Mouse (Mus musculus) limb, embryonic 13.5 days (tissue): ENCODE results near the gene Ggt6. TPM values are rescaled to one million over a fixed set of nuclear protein-coding genes. Genes with fewer than 3 reads are reported as not detected.
A peak's percentile ranks its signal among the peaks of the same experiment; 100 is the strongest.

Experiments used
- ATAC-seq: fragments of 200-750 bp; cut with Nextera tagmentation; 2 replicates; pipeline ENCODE4 v1.8.0; 2017; ENCODE audit warnings: low read depth, moderate number of reproducible peaks, moderate TSS enrichment; ENCODE audit not compliant: low FRiP score
- H3K27ac ChIP-seq: fragments of 300-500 bp; sonication (generic); 2 replicates; pipeline ENCODE4 v1.5.1; 2015; ENCODE audit warnings: inconsistent platforms, mild to moderate bottlenecking, moderate library complexity
- H3K27me3 ChIP-seq: fragments of 300-500 bp; sonication (generic); 2 replicates; pipeline ENCODE4 v1.6.1; 2015; ENCODE audit warnings: mild to moderate bottlenecking, inconsistent platforms
- H3K36me3 ChIP-seq: fragments of 300-500 bp; sonication (generic); 2 replicates; pipeline ENCODE4 v1.6.1; 2015; ENCODE audit warnings: inconsistent platforms, mild to moderate bottlenecking, moderate library complexity
- H3K4me1 ChIP-seq: fragments of 300-500 bp; sonication (generic); 2 replicates; pipeline ENCODE4 v1.6.1; 2015; ENCODE audit warnings: inconsistent platforms
- H3K4me2 ChIP-seq: fragments of 300-500 bp; sonication (generic); replicated peaks from 2 replicates; pipeline ENCODE4 v1.6.1; 2015; ENCODE audit warnings: inconsistent platforms, mild to moderate bottlenecking, moderate library complexity
- H3K4me3 ChIP-seq: fragments of 300-500 bp; sonication (generic); 2 replicates; pipeline ENCODE4 v1.5.1; 2015; ENCODE audit warnings: moderate library complexity, mild to moderate bottlenecking, inconsistent platforms
- H3K9ac ChIP-seq: fragments of 300-500 bp; sonication (generic); 2 replicates; pipeline ENCODE4 v1.6.1; 2015; ENCODE audit warnings: mild to moderate bottlenecking, inconsistent platforms
- H3K9me3 ChIP-seq: fragments of 300-500 bp; sonication (generic); 2 replicates; pipeline ENCODE4 v1.6.1; 2016; ENCODE audit warnings: inconsistent platforms
- WGBS: fragments of 180-500 bp; shearing (Covaris S2); methylation state at CpG from one replicate; pipeline ENCODE4 v1.1.7; 2015; 5-methylcytosine and 5-hydroxymethylcytosine counted together
- polyA plus RNA-seq: library from polyadenylated mRNA; unstranded; fragments of >200 nt; fragmentation: Nextera tagmentation; extraction: Ambion mirVana; gene quantifications from 2 replicates; pipeline ENCODE4 v1.2.1, GENCODE M21; 2015

Gene Ggt6
- polyA plus RNA-seq, result 0.74 and 0.92 TPM in 2 replicates

DNA sequence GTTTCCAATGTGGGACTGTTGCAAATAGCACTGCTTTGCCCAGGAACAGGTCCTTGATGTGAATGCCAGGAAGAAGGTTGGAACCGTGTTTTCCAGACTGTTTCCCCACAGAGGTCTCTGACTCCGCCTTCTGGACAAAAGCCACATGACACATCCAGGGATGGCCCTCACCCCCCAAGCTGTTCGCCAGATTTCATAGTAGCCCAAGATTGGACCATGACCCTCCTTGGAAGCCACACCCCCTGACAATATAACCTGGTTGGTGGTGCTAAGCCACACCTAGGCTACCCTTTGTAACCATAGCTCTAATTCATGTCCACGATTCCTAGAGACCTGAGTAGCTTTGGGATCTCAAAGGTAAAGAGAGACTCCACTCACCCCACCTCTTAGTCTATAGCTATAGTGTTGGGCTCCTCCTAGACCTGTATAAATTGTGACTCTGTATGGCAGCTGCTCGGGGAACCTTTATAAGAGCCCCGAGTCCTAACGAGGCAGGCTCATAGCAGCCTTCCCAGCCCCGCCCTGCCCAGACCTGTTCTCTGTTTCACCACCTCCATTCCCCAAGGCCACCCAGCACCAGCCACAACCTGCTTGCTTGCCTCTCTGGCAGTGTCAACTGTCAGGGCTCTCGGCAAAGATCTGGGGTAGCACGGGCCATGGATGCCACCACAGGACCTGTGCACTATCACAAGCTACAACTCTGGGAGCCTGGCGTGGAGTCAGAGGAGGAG lies at the start of gene Ggt6:
Ggt6 (plus strand) TSS at position 564 of the 731 bp plus-strand sequence.
- Histone ChIP-seq H3K36me3 (no peaks in the 10 kb centered on the region), H3K27ac (no peak within 1 kb of the TSS), H3K4me2 (no peak within 1 kb of the TSS), H3K4me1 (no peaks in the 10 kb centered on the region), H3K27me3 (no peaks in the 10 kb centered on the region), H3K9me3 (no peaks in the 10 kb centered on the region), H3K4me3 (no peak within 1 kb of the TSS), H3K9ac (no peak within 1 kb of the TSS)
- ATAC-seq, result no peak; the same call in 1 of the 2 replicates
- 54% methylated on average over 11 of the region's 11 CpGs for WGBS

DNA sequence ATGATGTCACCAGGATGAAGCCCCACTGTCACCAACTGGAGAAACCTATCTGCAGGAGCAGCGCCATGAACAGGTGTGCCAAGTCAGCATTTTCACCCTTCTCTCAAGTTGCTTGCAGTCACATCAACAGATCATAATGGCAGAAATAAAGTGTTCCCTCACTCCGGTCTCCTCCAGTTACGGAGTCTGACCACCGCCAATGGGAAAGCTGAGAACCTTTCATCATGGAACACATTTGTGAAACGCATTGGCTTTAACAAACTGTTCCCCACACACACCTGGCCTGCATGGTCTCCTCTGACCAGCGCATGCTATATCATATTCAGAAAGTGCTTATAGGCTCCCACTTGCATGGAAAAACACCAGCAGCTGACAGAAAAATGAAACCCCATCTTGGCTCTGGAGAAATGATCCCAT lies 47.2 kb upstream of the Ggt6 start:
- H3K9ac ChIP-seq, result no peak overlapping the region
- H3K27me3 ChIP-seq, result no peaks in the 10 kb centered on the region
- H3K27ac ChIP-seq, result 0 out of 2 replicates have a peak overlapping the region, but pooled peaks have one; percentile 11
- H3K9me3 ChIP-seq, result no peaks in the 10 kb centered on the region
- H3K4me3 ChIP-seq, result no peak overlapping the region
- peak; percentile 87 for ATAC-seq
- H3K36me3 ChIP-seq, result no peaks in the 10 kb centered on the region
- H3K4me1 ChIP-seq, result peaks cover 18% of the 10 kb centered on the region
- no peak overlapping the region for H3K4me2 ChIP-seq
- WGBS, result 59% methylated on average over 6 of the region's 6 CpGs

DNA sequence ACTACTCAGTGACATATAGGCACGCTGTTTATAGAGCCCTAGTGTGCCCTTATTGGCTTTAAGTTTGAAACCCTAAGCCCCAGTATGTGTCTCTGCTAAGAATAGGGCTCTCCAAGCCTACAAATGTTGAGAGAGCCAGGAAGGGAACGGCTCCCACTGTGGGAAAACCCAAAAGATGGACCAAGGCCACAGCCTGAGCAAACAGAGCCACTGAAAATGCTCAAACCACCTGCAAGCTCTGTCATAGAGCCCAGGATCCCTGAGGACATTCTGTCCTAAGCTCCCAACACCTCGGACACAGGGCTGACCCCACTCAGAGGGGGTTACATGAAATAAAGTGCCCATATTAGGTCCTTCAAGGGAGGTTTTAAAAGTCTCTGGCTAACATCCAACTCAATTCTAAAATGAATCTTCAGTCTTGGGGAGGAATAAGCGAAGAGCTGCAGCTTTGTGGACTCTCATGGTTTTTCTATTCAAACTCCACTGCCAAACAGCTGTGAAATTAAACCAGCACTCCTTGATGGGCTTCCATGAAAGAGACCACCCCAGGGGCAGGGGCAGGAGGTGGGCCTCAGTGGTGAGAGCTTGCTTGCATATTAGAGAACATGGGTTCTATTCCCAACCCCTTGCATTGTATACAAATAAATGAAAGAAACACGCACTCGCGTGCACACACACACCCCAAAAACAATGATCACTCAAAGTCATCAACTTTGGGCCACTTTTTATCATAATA lies 45.8 kb upstream of the Ggt6 start:
- Histone ChIP-seq H3K36me3 (no peaks in the 10 kb centered on the region), H3K27me3 (no peaks in the 10 kb centered on the region), H3K4me1 (peaks cover 26% of the 10 kb centered on the region), H3K27ac (peak overlapping the region; percentile 75), H3K4me3 (no peak overlapping the region), H3K9me3 (no peaks in the 10 kb centered on the region), H3K4me2 (no peak overlapping the region), H3K9ac (no peak overlapping the region)
- WGBS, result 66% methylated on average over 7 of the region's 7 CpGs
- ATAC-seq, result peak; percentile 48; the same call in 1 of the 2 replicates

DNA sequence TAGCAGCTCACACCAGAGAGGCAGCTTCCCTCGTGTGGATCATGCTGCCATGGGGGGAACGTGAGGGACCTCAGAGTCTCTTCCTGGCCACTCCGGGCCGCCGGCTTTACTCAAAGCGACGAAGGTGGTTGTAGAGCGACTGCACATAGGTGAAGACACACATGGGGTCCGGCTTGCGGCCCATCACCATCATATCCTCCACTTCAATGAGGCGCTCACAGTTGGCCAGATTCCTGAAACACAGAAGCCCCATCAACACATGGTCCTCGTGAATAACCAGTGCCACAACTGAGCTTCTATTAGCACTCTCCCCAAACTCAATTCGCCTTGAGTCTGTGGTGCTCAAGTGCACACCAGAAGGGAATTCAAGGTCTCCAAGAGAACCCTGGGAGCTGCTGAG lies 44.1 kb upstream of the Ggt6 start:
- Histone ChIP-seq H3K4me3 (no peak overlapping the region), H3K27ac (no peak overlapping the region), H3K9ac (no peak overlapping the region), H3K9me3 (no peaks in the 10 kb centered on the region), H3K4me2 (no peak overlapping the region), H3K4me1 (peaks cover 41% of the 10 kb centered on the region), H3K27me3 (no peaks in the 10 kb centered on the region), H3K36me3 (no peaks in the 10 kb centered on the region)
- WGBS, result 89% methylated on average over 13 of the region's 13 CpGs
- no peak for ATAC-seq

DNA sequence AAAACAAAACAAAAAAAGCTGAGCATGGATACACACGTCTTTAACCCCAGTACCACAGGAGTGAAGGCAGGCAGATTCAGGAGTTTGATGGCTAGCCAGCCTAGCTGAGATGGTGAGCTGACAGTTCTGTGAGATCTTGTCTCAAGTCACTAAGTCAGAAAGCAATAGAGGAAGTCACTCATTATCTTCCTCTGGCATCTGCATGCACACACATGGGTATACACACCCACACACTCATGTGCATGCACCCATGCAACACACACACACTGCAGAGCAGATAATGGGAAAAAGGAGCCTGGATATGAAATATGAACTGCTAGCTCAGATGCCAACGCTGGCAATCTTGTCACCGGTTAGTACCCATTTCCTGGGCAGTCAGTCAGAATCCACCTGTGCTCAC lies 42.1 kb upstream of the Ggt6 start:
- no peak overlapping the region for H3K9ac ChIP-seq
- no peaks in the 10 kb centered on the region for H3K36me3 ChIP-seq
- ATAC-seq, result no peak
- no peaks in the 10 kb centered on the region for H3K27me3 ChIP-seq
- peaks cover 56% of the 10 kb centered on the region for H3K4me1 ChIP-seq
- no peak overlapping the region for H3K4me3 ChIP-seq
- no peak overlapping the region for H3K27ac ChIP-seq
- no peaks in the 10 kb centered on the region for H3K9me3 ChIP-seq
- H3K4me2 ChIP-seq, result no peak overlapping the region
- WGBS, result 71% methylated on average over 3 of the region's 3 CpGs

DNA sequence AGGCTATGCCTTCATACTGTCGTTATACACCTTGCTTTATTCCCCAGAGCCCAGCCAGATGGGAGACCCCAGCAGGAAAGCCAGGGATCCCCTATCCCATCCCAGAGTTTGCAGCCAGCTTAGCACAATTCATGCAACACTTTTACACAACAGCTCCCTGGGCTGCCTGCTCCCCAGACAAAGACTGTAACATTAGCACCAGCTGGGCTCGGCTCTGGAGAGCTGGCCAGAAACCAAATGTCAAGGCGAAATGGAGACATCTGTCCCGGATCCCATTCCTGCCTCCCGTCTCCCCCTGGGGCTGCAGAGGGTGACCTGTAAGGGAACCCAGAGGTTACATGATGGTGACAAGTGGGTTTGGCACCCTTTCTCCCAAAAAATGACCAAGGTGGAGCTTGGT lies 41.7 kb upstream of the Ggt6 start:
- no peak for ATAC-seq
- H3K27ac ChIP-seq, result no peak overlapping the region
- 29% methylated on average over 5 of the region's 5 CpGs for WGBS

DNA sequence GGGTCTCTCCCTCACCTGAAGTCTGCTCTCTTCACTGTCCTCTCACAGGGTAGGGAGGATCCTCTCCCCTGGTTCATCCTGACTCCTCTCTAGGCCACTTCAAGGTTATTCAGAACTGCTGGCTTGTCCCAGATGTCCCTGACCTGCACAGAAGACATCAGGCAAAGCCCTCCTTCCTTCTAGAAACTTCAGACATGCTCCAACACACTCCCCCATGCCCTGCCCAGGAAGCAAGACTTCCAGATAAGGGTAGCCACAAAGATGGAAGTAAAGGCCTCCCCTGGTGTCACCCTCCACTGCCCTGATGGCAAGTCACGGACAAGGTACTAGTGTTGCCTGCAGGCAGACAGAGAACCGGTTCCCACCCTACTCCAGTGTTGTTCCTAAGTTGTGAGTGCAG lies 40.6 kb upstream of the Ggt6 start:
- no peak overlapping the region for H3K4me2 ChIP-seq
- 80% methylated on average over 2 of the region's 2 CpGs for WGBS
- H3K9me3 ChIP-seq, result no peaks in the 10 kb centered on the region
- no peak overlapping the region for H3K9ac ChIP-seq
- peaks cover 47% of the 10 kb centered on the region for H3K4me1 ChIP-seq
- H3K4me3 ChIP-seq, result no peak overlapping the region
- no peak for ATAC-seq
- H3K27me3 ChIP-seq, result no peaks in the 10 kb centered on the region
- H3K36me3 ChIP-seq, result no peaks in the 10 kb centered on the region
- H3K27ac ChIP-seq, result no peak overlapping the region

More for the DNA sequence above, 41.7 kb upstream of the Ggt6 start:
- Histone ChIP-seq H3K9ac (no peak overlapping the region), H3K36me3 (no peaks in the 10 kb centered on the region), H3K4me3 (no peak overlapping the region), H3K27me3 (no peaks in the 10 kb centered on the region), H3K4me2 (no peak overlapping the region), H3K9me3 (no peaks in the 10 kb centered on the region), H3K4me1 (peaks cover 55% of the 10 kb centered on the region)

DNA sequence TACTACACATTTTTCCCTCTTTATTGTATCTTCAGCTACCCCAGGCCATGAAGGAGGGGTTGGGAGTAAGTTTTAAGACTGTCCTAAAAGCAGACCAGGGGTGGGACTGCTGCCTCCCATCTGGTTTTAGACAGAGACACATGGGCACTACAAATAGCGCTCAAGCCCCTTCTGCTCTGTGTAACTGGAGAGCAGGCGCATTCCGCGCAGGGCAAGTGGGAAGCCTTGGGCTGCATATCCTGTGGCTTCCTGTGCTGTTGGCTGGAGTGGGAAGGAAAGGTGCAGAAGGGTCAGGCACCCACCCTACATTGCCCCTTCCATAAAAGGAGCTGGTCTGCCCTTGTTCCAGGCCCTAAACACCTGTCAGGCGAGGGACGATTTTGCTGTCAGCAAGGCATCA lies 39.7 kb upstream of the Ggt6 start:
- peak; percentile 55; the same call in 1 of the 2 replicates for ATAC-seq
- peak overlapping the region; percentile 15; the same call in 1 of the 2 replicates for H3K27ac ChIP-seq

DNA sequence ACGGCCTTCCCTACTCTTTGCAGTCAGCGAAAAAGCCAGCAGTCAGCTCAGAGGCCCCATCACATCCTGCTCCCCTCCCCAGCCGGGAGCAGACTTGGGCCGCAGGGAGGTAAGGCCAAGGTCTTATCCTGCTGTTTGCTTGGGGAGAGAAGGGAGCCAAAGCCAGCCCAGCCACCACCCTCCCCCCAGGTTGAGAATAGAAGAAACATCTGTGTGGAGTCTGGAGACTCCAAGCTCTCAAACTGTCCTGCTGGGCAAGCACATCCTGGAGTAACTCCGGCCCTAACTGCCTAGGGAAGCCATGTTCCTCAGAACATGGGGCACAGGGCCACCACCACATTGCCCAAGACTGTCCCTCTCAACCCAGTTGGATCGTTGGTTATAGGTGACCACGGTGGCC lies 38.7 kb upstream of the Ggt6 start:
- peaks cover 43% of the 10 kb centered on the region for H3K4me1 ChIP-seq
- ATAC-seq, result no peak; the same call in 1 of the 2 replicates
- peaks cover 8% of the 10 kb centered on the region; the same call in 1 of the 2 replicates for H3K36me3 ChIP-seq
- no peaks in the 10 kb centered on the region for H3K27me3 ChIP-seq
- WGBS, result 71% methylated on average over 7 of the region's 7 CpGs
- no peaks in the 10 kb centered on the region for H3K9me3 ChIP-seq
- H3K4me3 ChIP-seq, result no peak overlapping the region
- H3K4me2 ChIP-seq, result no peak overlapping the region
- H3K9ac ChIP-seq, result no peak overlapping the region
- H3K27ac ChIP-seq, result peak overlapping the region; percentile 48

More for the DNA sequence above, 39.7 kb upstream of the Ggt6 start:
- Histone ChIP-seq H3K4me3 (no peak overlapping the region), H3K9me3 (no peaks in the 10 kb centered on the region), H3K4me1 (peaks cover 43% of the 10 kb centered on the region), H3K36me3 (0 out of 2 replicates have a peak, but pooled peaks cover 4% of the 10 kb centered on the region), H3K9ac (no peak overlapping the region), H3K27me3 (no peaks in the 10 kb centered on the region), H3K4me2 (no peak overlapping the region)
- 50% methylated on average over 6 of the region's 6 CpGs for WGBS

DNA sequence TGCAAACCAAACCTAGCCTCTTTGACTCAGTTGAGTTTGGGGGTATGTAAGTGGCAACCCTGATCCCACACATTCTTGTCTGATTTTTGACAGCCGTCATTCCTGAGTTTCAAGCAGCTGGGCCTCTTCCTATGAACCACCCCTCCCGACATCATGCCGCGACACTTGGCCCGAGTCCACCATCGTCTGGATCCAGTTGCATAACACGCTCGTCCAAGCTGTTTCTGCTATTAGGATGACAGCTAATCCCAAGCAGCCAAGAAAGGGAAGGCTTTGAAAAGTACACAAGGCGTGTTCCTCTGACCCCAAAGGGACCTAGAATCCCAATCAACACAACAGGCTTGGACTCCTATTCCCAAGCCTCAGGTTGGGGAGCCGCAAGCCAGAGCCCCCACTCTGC lies 38.3 kb upstream of the Ggt6 start:
- Histone ChIP-seq H3K9me3 (no peaks in the 10 kb centered on the region), H3K4me3 (no peak overlapping the region), H3K4me1 (peaks cover 43% of the 10 kb centered on the region), H3K36me3 (peaks cover 8% of the 10 kb centered on the region; the same call in 1 of the 2 replicates), H3K27me3 (no peaks in the 10 kb centered on the region), H3K27ac (no peak overlapping the region; the same call in 1 of the 2 replicates), H3K9ac (no peak overlapping the region), H3K4me2 (no peak overlapping the region)
- whole genome bisulfite sequencing, result 55% methylated on average over 10 of the region's 10 CpGs
- no peak for ATAC-seq

DNA sequence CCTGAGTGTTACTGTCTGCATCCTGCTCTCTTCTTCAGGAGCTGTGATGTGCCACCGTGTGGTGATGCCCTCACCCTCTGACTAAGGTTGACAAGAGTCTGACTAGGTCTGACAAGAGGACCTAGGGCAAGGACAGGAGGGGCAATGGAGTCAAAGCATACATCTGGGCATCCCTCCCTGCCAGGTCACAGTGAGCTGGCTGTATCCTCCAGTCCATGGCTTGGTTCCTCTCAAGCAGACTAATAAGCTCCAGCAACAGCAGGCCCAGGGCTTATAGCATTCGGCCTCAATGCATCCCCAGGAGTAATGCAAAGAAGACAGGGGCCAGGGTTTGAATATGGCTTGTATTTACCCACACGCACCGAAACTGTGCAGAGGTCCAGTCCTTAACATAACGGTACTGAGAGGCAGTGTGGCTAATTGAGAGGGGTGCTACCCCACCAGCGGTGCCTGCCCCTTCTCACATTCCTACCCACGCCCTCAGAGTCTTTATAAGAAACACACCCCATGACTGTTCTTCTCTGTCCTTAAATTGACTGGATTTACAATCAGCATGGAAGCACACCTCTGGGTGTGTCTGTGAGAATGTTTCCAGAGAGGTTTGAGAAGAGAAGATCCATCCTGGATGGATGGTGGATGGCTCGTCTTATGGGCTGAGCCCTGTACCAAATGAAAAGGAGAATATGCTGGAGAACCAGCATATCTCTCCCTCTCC lies 37.4 kb upstream of the Ggt6 start:
- H3K27me3 ChIP-seq, result no peaks in the 10 kb centered on the region
- H3K4me1 ChIP-seq, result peaks cover 43% of the 10 kb centered on the region
- H3K9ac ChIP-seq, result no peak overlapping the region
- H3K27ac ChIP-seq, result peak overlapping the region; percentile 22; the same call in 1 of the 2 replicates
- no peak for ATAC-seq
- H3K9me3 ChIP-seq, result no peaks in the 10 kb centered on the region
- no peak overlapping the region for H3K4me3 ChIP-seq
- no peak overlapping the region for H3K4me2 ChIP-seq
- H3K36me3 ChIP-seq, result peaks cover 8% of the 10 kb centered on the region; the same call in 1 of the 2 replicates
- WGBS, result 72% methylated on average over 8 of the region's 8 CpGs

DNA sequence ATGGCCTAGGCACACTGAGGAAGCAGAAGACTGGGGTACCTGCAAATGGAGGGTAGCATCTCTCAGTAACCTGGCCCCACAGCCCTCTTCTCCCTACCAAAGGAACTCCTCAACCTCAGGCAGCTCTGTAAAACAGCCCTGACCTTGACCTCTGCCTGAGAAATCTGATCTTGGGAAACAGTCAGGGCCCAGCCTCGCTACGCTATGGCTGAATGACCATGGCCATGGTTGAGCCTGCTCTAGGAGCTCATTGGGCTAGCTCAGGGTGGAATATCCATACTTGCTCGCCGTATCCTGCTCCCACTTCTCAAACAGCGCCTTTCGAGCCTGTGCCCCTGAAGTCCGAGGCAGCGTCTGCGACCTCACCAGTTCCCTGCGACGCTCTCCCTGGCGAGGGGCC lies 34.3 kb upstream of the Ggt6 start:
- no peaks in the 10 kb centered on the region for H3K9me3 ChIP-seq
- H3K36me3 ChIP-seq, result peaks cover 8% of the 10 kb centered on the region; the same call in 1 of the 2 replicates
- H3K4me2 ChIP-seq, result no peak overlapping the region
- H3K9ac ChIP-seq, result no peak overlapping the region
- ATAC-seq, result no peak
- WGBS, result 85% methylated on average over 12 of the region's 12 CpGs
- H3K27ac ChIP-seq, result no peak overlapping the region
- no peak overlapping the region for H3K4me3 ChIP-seq
- H3K27me3 ChIP-seq, result peaks cover 4% of the 10 kb centered on the region; the same call in 1 of the 2 replicates
- peaks cover 23% of the 10 kb centered on the region for H3K4me1 ChIP-seq
